Mouse (Mus musculus) limb, embryonic 11.5 days (tissue): ENCODE data around the gene Slc4a10. TPM values are rescaled to one million over a fixed set of nuclear protein-coding genes. Genes with fewer than 3 reads are reported as not detected.
A peak's percentile ranks its signal among the peaks of the same experiment; 100 is the strongest.

ENCODE experiments used
- ATAC-seq: fragments of 200-750 bp; cut with Nextera tagmentation; 2 replicates; pipeline ENCODE4 v1.8.0; 2017; ENCODE audit warnings: low read depth; ENCODE audit not compliant: insufficient number of reproducible peaks, low FRiP score, low TSS enrichment
- DNase-seq: peaks from one replicate; pipeline ENCODE4 v3.0.0-alpha.2; 2015; ENCODE audit warnings: low spot score
- H3K27ac ChIP-seq: fragments of 300-500 bp; sonication (generic); replicated peaks from 2 replicates; pipeline ENCODE4 v1.5.1; 2014; ENCODE audit warnings: low read depth, mild to moderate bottlenecking, low read length
- H3K27me3 ChIP-seq: fragments of 300-500 bp; sonication (generic); 2 replicates; pipeline ENCODE4 v1.6.1; 2014; ENCODE audit warnings: mild to moderate bottlenecking, low read length, mixed read lengths; ENCODE audit not compliant: control insufficient read depth, insufficient read depth
- H3K36me3 ChIP-seq: fragments of 300-500 bp; sonication (generic); 2 replicates; pipeline ENCODE4 v1.6.1; 2014; ENCODE audit warnings: mild to moderate bottlenecking, low read length, moderate library complexity, mixed read lengths; ENCODE audit not compliant: control insufficient read depth, insufficient read depth
- H3K4me1 ChIP-seq: fragments of 300-500 bp; sonication (generic); 2 replicates; pipeline ENCODE4 v1.6.1; 2014; ENCODE audit warnings: low read length, mixed read lengths; ENCODE audit not compliant: control insufficient read depth, insufficient read depth
- H3K4me2 ChIP-seq: fragments of 300-500 bp; sonication (generic); 2 replicates; pipeline ENCODE4 v1.6.1; 2014; ENCODE audit warnings: low read depth, mild to moderate bottlenecking, moderate library complexity; ENCODE audit not compliant: severe bottlenecking
- H3K4me3 ChIP-seq: fragments of 300-500 bp; sonication (generic); 2 replicates; pipeline ENCODE4 v1.5.1; 2014; ENCODE audit warnings: low read depth, low read length
- H3K9ac ChIP-seq: fragments of 300-500 bp; sonication (generic); 2 replicates; pipeline ENCODE4 v1.6.1; 2014; ENCODE audit warnings: mild to moderate bottlenecking, low read length
- H3K9me3 ChIP-seq: fragments of 300-500 bp; sonication (generic); 2 replicates; pipeline ENCODE4 v1.6.1; 2016; ENCODE audit warnings: low read length; ENCODE audit not compliant: control insufficient read depth
- WGBS: fragments of 180-500 bp; shearing (Covaris S2); extraction: QIAGEN DNeasy Blood & Tissue Kit; methylation state at CpG from one replicate; pipeline ENCODE4 v1.1.7; 2014; 5-methylcytosine and 5-hydroxymethylcytosine counted together
- polyA plus RNA-seq: library from polyadenylated mRNA; unstranded; fragments of >200 nt; fragmentation: Nextera tagmentation; extraction: Ambion mirVana; gene quantifications from 2 replicates; pipeline ENCODE4 v1.2.1, GENCODE M21; 2014

The Slc4a10 gene
- polyA plus RNA-seq, 1 experiment from 2014 or later, result not detected

DNA sequence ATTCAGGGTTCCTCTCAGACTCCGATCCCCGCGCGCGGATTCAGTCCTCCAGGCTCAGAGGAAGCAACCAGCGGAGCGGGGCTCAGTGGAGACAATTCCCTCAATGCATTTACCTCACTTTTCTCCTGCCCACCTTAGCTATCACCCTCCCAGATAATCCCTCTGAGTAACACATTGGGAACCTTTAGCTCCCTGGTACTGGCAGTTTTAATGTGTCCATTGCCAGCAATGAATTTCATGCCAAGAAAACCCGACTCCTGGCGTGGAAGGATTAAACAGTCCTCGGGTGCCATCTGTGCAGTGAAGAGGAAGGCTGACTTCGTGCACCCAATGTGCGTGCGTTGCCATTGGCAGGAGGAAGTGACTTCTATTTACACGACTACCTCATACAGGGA is 295.5 kb downstream of the Slc4a10 start:
- no peak overlapping the region for H3K4me2 ChIP-seq
- 53% methylated on average over 14 of the region's 14 CpGs for WGBS

DNA sequence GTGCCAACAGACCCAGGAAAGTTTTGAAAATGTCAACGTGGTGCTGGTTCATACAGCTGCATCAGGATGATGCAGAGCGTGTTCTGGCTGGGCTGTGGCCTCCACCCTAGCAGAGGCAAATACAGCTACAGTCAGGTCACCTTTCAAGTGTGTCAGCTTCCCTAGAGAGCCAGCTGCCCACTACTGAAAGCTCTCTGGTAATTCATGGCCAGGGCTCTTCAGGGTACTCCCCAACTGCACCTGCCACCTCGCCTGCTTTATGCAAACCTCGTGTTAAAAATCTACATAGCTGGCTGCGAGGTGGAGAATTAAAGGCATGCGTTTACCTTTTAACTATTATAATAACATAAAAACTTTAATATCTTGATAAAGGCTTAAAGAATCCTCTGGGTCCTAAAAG is 298.1 kb downstream of the Slc4a10 start:
- H3K4me2 ChIP-seq, result no peak overlapping the region
- H3K36me3 ChIP-seq, result no peaks in the 10 kb centered on the region
- WGBS, result 59% methylated on average over 6 of the region's 6 CpGs
- no peaks in the 10 kb centered on the region for H3K4me1 ChIP-seq
- no peak overlapping the region for H3K9ac ChIP-seq
- DNase-seq (no peak), ATAC-seq (no peak)
- H3K27ac ChIP-seq, result no peak overlapping the region
- no peak overlapping the region for H3K4me3 ChIP-seq
- H3K27me3 ChIP-seq, result no peaks in the 10 kb centered on the region
- H3K9me3 ChIP-seq, result no peaks in the 10 kb centered on the region

More for the DNA sequence above, 295.5 kb downstream of the Slc4a10 start:
- H3K4me3 ChIP-seq, result no peak overlapping the region
- no peak overlapping the region for H3K9ac ChIP-seq
- no peak for DNase-seq
- H3K27me3 ChIP-seq, result no peaks in the 10 kb centered on the region
- no peak overlapping the region for H3K27ac ChIP-seq
- ATAC-seq, result no peak
- H3K36me3 ChIP-seq, result no peaks in the 10 kb centered on the region
- no peaks in the 10 kb centered on the region for H3K4me1 ChIP-seq
- H3K9me3 ChIP-seq, result no peaks in the 10 kb centered on the region

DNA sequence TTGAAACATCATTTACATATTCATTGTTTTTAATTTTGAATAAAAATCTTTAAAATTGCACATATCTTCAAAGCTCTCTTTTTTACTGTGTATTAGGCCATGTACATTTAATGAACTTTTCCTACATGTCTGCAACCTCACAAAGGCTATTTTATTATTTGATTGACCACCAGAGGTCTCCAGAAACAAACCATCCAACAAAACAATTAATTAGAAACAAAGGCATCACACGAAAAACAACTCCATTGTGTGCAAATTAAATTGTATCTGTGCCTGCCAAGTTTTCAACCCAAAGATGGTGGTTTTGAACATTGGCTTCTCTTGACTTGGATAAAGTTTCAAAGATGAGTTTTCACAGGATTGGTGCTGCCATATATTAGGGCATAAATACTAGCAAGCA is 300.5 kb downstream of the Slc4a10 start:
- no peak overlapping the region for H3K27ac ChIP-seq
- no peak for ATAC-seq
- no peak overlapping the region for H3K4me3 ChIP-seq
- DNase-seq, result no peak
- H3K4me2 ChIP-seq, result no peak overlapping the region
- no peaks in the 10 kb centered on the region for H3K36me3 ChIP-seq
- no peaks in the 10 kb centered on the region for H3K4me1 ChIP-seq
- no peaks in the 10 kb centered on the region for H3K9me3 ChIP-seq
- no peaks in the 10 kb centered on the region for H3K27me3 ChIP-seq
- no peak overlapping the region for H3K9ac ChIP-seq
- WGBS, result 31% methylated on average over 1 of the region's 1 CpGs

DNA sequence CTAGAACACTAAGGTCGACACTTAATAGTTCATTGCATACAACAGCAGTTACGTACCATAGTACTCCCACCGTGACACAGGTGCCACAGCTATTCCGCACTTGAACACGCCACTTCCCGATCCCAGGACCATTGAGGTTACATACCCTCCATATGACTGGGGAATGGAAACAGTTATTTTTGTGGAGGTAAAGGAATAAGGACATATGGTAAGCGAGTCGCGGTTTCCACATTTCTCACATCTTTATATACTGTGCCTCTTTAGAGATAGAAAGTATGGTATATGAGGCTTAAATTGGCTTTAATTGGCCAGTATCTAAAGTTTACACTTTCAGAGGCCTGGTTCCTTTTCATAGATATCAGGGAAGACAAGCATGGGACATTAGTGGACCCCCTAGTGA is 301.5 kb downstream of the Slc4a10 start:
- Histone ChIP-seq H3K4me3 (no peak overlapping the region), H3K9me3 (no peaks in the 10 kb centered on the region), H3K27ac (no peak overlapping the region), H3K27me3 (no peaks in the 10 kb centered on the region), H3K9ac (no peak overlapping the region), H3K36me3 (no peaks in the 10 kb centered on the region), H3K4me2 (no peak overlapping the region), H3K4me1 (no peaks in the 10 kb centered on the region)
- WGBS, result 94% methylated on average over 9 of the region's 9 CpGs
- no peak for ATAC-seq
- DNase-seq, result no peak

DNA sequence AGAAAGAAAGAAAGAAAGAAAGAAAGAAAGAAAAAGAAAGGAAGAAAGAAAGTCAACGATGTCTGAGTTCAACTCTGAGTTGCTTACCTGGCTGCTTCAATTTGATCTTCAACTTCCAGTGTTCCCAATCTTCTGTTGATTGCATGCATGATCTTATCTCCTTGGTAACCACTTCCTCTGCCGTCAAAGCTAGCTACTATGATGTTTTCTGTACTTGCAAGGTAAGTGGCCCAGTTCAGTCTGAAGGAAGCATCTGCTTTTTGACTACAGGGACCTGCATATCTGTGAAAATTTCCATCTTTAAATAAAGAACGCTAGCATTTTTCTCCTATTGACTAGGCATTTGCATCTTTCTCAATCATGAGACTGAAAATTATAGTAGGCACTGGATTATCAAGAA is 305.8 kb downstream of the Slc4a10 start:
- H3K36me3 ChIP-seq, result no peaks in the 10 kb centered on the region
- no peaks in the 10 kb centered on the region for H3K4me1 ChIP-seq
- WGBS, result 81% methylated on average over 3 of the region's 3 CpGs
- H3K9me3 ChIP-seq, result no peaks in the 10 kb centered on the region
- no peak overlapping the region for H3K27ac ChIP-seq
- H3K27me3 ChIP-seq, result no peaks in the 10 kb centered on the region
- H3K4me3 ChIP-seq, result no peak overlapping the region
- DNase-seq (no peak), ATAC-seq (no peak)
- H3K9ac ChIP-seq, result no peak overlapping the region
- no peak overlapping the region for H3K4me2 ChIP-seq

DNA sequence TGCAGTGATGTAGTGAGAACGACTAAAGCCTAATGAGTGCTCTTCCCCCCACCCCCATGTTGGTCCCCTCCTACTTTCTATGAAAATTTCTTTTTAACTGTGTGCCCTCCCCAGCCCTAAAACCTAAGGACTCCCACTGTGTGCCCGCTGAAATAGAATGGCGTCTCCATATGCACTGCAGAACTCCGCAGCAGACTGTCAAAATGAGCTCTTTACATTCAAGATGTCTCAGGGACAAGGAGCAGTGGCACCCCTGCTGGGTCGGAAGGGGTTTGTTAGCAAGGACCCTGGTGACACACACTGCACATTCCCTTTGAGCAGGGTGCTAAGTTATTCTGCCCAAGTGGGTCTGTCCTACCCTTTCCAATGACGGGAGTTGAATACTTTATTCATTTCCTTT is 309.5 kb downstream of the Slc4a10 start:
- ATAC-seq (peak; percentile 44; the same call in 1 of the 2 replicates), DNase-seq (no peak)
- Histone ChIP-seq H3K27me3 (no peaks in the 10 kb centered on the region), H3K9ac (no peak overlapping the region), H3K36me3 (no peaks in the 10 kb centered on the region), H3K4me1 (no peaks in the 10 kb centered on the region), H3K4me2 (no peak overlapping the region), H3K9me3 (no peaks in the 10 kb centered on the region), H3K27ac (no peak overlapping the region), H3K4me3 (no peak overlapping the region)
- WGBS, result 51% methylated on average over 6 of the region's 6 CpGs

DNA sequence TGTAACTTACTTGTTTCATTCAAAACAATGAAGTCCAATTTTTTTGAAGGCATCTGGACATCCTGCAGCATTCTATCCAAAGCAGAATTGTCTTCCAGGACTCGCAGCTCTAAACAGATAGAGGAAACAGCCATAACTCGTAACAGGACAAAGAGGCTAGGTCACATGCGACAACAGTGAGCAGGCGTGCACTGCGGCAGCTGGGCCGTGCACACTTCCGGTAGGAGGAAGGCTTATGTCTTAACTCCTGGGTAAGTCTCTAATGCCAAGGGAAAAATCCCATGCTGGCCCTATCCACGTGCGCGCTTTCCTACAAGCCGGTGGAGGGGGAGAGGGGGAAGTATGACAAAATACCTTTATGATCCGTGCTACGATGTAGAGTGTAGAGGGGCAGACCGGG is 310.3 kb downstream of the Slc4a10 start:
- H3K4me2 ChIP-seq, result no peak overlapping the region
- 84% methylated on average over 14 of the region's 14 CpGs for WGBS
- no peaks in the 10 kb centered on the region for H3K27me3 ChIP-seq
- H3K9ac ChIP-seq, result no peak overlapping the region
- H3K9me3 ChIP-seq, result no peaks in the 10 kb centered on the region
- no peaks in the 10 kb centered on the region for H3K4me1 ChIP-seq
- H3K4me3 ChIP-seq, result no peak overlapping the region
- no peak for DNase-seq
- no peak overlapping the region for H3K27ac ChIP-seq
- H3K36me3 ChIP-seq, result no peaks in the 10 kb centered on the region
- no peak for ATAC-seq

DNA sequence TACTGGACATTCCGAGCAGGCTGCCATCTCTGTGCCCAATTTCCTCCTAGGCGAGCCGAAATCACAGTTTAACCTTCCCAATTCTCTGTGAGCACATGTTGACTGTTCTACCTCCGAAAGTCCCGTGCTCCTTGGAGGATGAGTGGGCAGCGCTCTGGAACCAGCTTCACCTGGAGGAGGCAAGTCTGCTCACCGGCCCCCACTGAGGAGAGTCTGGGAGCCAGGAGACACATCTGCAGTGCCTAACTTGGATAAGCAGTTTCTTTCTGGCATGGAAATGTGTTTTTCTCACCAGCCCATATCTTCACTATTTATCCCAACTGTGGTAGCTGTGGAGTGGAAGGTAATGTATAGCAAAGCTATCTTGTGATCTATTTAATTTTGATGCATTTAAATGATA is 311.0 kb downstream of the Slc4a10 start:
- Histone ChIP-seq H3K4me2 (no peak overlapping the region), H3K4me3 (no peak overlapping the region), H3K9me3 (no peaks in the 10 kb centered on the region), H3K36me3 (no peaks in the 10 kb centered on the region), H3K9ac (no peak overlapping the region), H3K27me3 (no peaks in the 10 kb centered on the region), H3K4me1 (no peaks in the 10 kb centered on the region), H3K27ac (no peak overlapping the region)
- 87% methylated on average over 7 of the region's 7 CpGs for WGBS
- ATAC-seq (no peak), DNase-seq (no peak)

DNA sequence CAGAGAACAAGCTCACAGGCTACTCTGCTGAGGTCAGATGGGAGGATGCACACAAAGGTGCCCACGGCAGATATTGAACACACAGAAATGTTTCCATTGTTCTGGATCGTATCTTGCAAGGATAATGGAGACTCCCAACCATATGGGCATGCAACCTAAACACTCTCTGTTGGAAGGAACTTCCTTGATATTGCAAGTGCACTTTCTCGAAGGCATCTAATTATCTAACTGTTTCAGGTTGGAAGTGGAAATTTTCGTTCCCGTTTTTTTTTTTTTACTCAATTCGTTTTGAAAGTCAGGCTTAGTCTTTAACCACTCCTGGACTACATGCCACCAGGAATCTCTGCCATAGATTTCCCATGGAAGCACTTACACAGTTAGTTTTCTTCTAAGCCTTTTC is 314.6 kb downstream of the Slc4a10 start:
- no peaks in the 10 kb centered on the region for H3K4me1 ChIP-seq
- H3K27ac ChIP-seq, result no peak overlapping the region
- ATAC-seq (no peak), DNase-seq (no peak)
- no peaks in the 10 kb centered on the region for H3K36me3 ChIP-seq
- no peak overlapping the region for H3K4me3 ChIP-seq
- H3K4me2 ChIP-seq, result no peak overlapping the region
- 84% methylated on average over 6 of the region's 6 CpGs for WGBS
- no peaks in the 10 kb centered on the region for H3K27me3 ChIP-seq
- H3K9me3 ChIP-seq, result no peaks in the 10 kb centered on the region
- no peak overlapping the region for H3K9ac ChIP-seq
